Mouse (Mus musculus) limb, embryonic 14.5 days (tissue): ENCODE results near the gene Tat. TPM values are rescaled to one million over a fixed set of nuclear protein-coding genes. Genes with fewer than 3 reads are reported as not detected.

Source experiments
- ATAC-seq: fragments of 200-750 bp; cut with Nextera tagmentation; 2 replicates; pipeline ENCODE4 v1.8.0; 2017; ENCODE audit warnings: low read depth, moderate number of reproducible peaks, moderate TSS enrichment; ENCODE audit not compliant: low FRiP score
- DNase-seq: peaks from one replicate; pipeline ENCODE4 v3.0.0-alpha.2; 2015; ENCODE audit warnings: low spot score
- H3K27ac ChIP-seq: fragments of 300-500 bp; sonication (generic); replicated peaks from 2 replicates; pipeline ENCODE4 v1.5.1; 2014; ENCODE audit warnings: low read depth, mild to moderate bottlenecking, low read length, moderate library complexity, mixed read lengths
- H3K27me3 ChIP-seq: fragments of 300-500 bp; sonication (generic); 2 replicates; pipeline ENCODE4 v1.6.1; 2014; ENCODE audit warnings: low read length, mixed read lengths; ENCODE audit not compliant: control insufficient read depth, insufficient read depth
- H3K36me3 ChIP-seq: fragments of 300-500 bp; sonication (generic); 2 replicates; pipeline ENCODE4 v1.6.1; 2014; ENCODE audit warnings: mild to moderate bottlenecking, low read length, moderate library complexity, mixed read lengths; ENCODE audit not compliant: control insufficient read depth, insufficient read depth
- H3K4me1 ChIP-seq: fragments of 300-500 bp; sonication (generic); 2 replicates; pipeline ENCODE4 v1.6.1; 2014; ENCODE audit warnings: antibody characterized with exemption, low read length, mixed read lengths; ENCODE audit not compliant: control insufficient read depth, insufficient read depth
- H3K4me2 ChIP-seq: fragments of 300-500 bp; sonication (generic); replicated peaks from 2 replicates; pipeline ENCODE4 v1.6.1; 2014; ENCODE audit warnings: low read depth, mild to moderate bottlenecking, low read length, moderate library complexity; ENCODE audit not compliant: severe bottlenecking
- H3K4me3 ChIP-seq: fragments of 300-500 bp; sonication (generic); replicated peaks from 2 replicates; pipeline ENCODE4 v1.5.1; 2014; ENCODE audit warnings: low read length
- H3K9ac ChIP-seq: fragments of 300-500 bp; sonication (generic); 2 replicates; pipeline ENCODE4 v1.6.1; 2014; ENCODE audit warnings: mild to moderate bottlenecking, low read depth, low read length, moderate library complexity; ENCODE audit not compliant: severe bottlenecking
- H3K9me3 ChIP-seq: fragments of 300-500 bp; sonication (generic); 2 replicates; pipeline ENCODE4 v1.6.1; 2016; ENCODE audit warnings: low read length; ENCODE audit not compliant: control insufficient read depth
- POLR2A ChIP-seq: fragments of 200-500 bp; IDR thresholded peaks from 2 replicates; pipeline ENCODE4 v1.8.0; 2012; ENCODE audit warnings: inconsistent platforms, mild to moderate bottlenecking, moderate library complexity, borderline replicate concordance; ENCODE audit not compliant: insufficient read depth, insufficient read length; ENCODE audit errors: extremely low read depth
- WGBS: fragments of 180-500 bp; shearing (Covaris S2); extraction: QIAGEN DNeasy Blood & Tissue Kit; methylation state at CpG from one replicate; pipeline ENCODE4 v1.1.7; 2014; 5-methylcytosine and 5-hydroxymethylcytosine counted together
- polyA plus RNA-seq, 2 experiments: library from polyadenylated mRNA; depleted of rRNA in 1 of 2; stranded (reverse) in 1 of 2; unstranded in 1 of 2; fragments of >200 nt; fragmentation: Nextera tagmentation in 1 of 2; extraction: Ambion mirVana in 1 of 2; gene quantifications; 2 replicates each; pipeline versions ENCODE4 v1.2.1 to v1.2.3; 2012 to 2014

The Tat gene
- polyA plus RNA-seq, 2 experiments: 0.09 TPM; not detected in 1

- H3K27me3 ChIP-seq: no peaks in the 10 kb centered on the region
- H3K36me3 ChIP-seq: no peaks in the 10 kb centered on the region
- DNase-seq (no peak), ATAC-seq (no peak)
- H3K4me3 ChIP-seq: no peak overlapping the region
- no peak for TF ChIP-seq POLR2A
- no peaks in the 10 kb centered on the region for H3K9me3 ChIP-seq
- H3K9ac ChIP-seq: no peak overlapping the region
- no peak overlapping the region for H3K27ac ChIP-seq
- WGBS: 77% methylated on average over 5 of the region's 5 CpGs
- no peaks in the 10 kb centered on the region for H3K4me1 ChIP-seq
- no peak overlapping the region for H3K4me2 ChIP-seq
Measured at GRCm38 (mm10) chr8:110004300-110004699, 14.1 kb downstream of the Tat start.

- Histone ChIP-seq H3K9me3 (no peaks in the 10 kb centered on the region), H3K4me3 (no peak overlapping the region), H3K27ac (no peak overlapping the region), H3K4me2 (no peak overlapping the region), H3K36me3 (no peaks in the 10 kb centered on the region), H3K4me1 (no peaks in the 10 kb centered on the region), H3K9ac (no peak overlapping the region), H3K27me3 (no peaks in the 10 kb centered on the region)
- WGBS: 61% methylated on average over 17 of the region's 17 CpGs
- DNase-seq: no peak
- TF ChIP-seq POLR2A: no peak
- peak; percentile 55 for ATAC-seq
Measured at GRCm38 (mm10) chr8:110006312-110007023, 16.2 kb downstream of the Tat start.

GRCm38 (mm10) chr8:110008228-110008994 lies 18.2 kb downstream of the Tat start:
- Histone ChIP-seq H3K36me3 (no peaks in the 10 kb centered on the region), H3K9me3 (no peaks in the 10 kb centered on the region), H3K9ac (no peak overlapping the region), H3K4me3 (no peak overlapping the region), H3K4me2 (no peak overlapping the region), H3K27me3 (no peaks in the 10 kb centered on the region), H3K27ac (no peak overlapping the region), H3K4me1 (no peaks in the 10 kb centered on the region)
- ATAC-seq (no peak), DNase-seq (no peak)
- WGBS: 88% methylated on average over 26 of the region's 26 CpGs
- TF ChIP-seq POLR2A: no peak

GRCm38 (mm10) chr8:110008995-110009446 lies 18.8 kb downstream of the Tat start:
- H3K4me3 ChIP-seq: no peak overlapping the region
- no peak overlapping the region for H3K4me2 ChIP-seq
- 66% methylated on average over 8 of the region's 8 CpGs for WGBS
- DNase-seq (no peak), ATAC-seq (no peak)
- no peaks in the 10 kb centered on the region for H3K9me3 ChIP-seq
- no peak overlapping the region for H3K27ac ChIP-seq
- no peaks in the 10 kb centered on the region for H3K27me3 ChIP-seq
- no peak overlapping the region for H3K9ac ChIP-seq
- H3K36me3 ChIP-seq: no peaks in the 10 kb centered on the region
- no peak for TF ChIP-seq POLR2A
- no peaks in the 10 kb centered on the region for H3K4me1 ChIP-seq

- no peak for TF ChIP-seq POLR2A
Measured at GRCm38 (mm10) chr8:110010868-110011267, 20.6 kb downstream of the Tat start.

More at GRCm38 (mm10) chr8:110010868-110011267, 20.6 kb downstream of the Tat start:
- Histone ChIP-seq H3K36me3 (no peaks in the 10 kb centered on the region), H3K4me2 (no peak overlapping the region), H3K9ac (no peak overlapping the region), H3K27me3 (no peaks in the 10 kb centered on the region), H3K4me3 (no peak overlapping the region), H3K4me1 (no peaks in the 10 kb centered on the region), H3K27ac (no peak overlapping the region), H3K9me3 (no peaks in the 10 kb centered on the region)
- ATAC-seq (no peak), DNase-seq (peak; percentile 55)
- 34% methylated on average over 5 of the region's 5 CpGs for WGBS
